Mouse (Mus musculus) ZHBTc4 (cell line): Measurements from ENCODE around the gene Birc5.

Experiments
- DNase-seq: peaks from one replicate; pipeline ENCODE4 v3.0.0-alpha.2; 2011; ENCODE audit warnings: low read depth, low spot score

Gene Birc5

GRCm38 (mm10) chr11:117886000-117886399 lies 36.9 kb downstream of the Birc5 start:
- DNase-seq: no peak

- DNase-seq: peak; percentile 89
These were observed 39.3 kb downstream of the Birc5 start for GRCm38 (mm10) chr11:117888168-117888852.

DNA sequence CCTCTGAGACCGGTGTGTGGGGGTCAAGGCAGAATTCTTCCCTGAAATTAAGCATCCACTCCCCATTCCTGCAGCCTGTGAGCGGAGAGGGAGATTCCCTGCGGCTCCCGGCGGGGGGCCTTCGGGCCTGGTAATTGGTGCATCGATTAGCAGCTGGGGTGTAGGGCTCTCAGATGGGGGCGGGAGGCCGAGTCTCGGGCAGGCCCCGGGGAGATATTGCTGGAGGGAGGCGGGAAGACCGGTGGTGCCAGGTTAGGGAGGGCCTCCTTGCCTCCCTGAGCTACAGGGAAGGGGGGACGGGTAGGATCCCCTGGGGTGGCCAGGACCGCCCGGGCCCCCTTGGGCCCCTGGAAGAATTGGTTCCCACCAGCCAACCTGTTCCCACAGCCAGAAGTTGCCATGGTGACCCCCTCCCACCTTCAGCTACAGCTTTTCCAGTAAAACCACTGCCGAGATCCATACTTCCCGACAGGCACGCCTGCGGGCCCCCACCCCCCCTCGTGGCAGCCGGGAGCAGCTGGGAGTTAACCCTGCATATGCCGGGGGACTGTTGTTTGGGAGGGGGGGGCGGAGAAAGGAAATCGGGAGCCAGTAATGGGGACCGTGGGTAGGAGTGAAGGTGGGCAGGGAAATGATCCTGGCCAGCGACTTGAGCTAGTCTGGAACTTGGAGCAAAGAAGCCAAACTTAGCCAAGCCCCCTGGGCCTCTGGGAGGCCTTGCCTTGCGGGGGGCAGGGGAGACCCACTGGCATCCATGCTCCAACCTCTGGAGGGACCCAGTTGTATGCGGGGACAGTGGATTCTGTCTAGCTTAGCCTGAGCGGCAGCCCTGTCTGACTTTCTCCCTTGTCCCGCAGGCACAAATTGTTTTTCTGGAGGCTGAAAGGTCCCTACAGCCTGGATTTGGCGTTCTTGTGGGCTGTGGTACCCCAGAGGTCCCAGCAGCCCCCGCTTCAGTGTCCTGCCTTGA lies 40.1 kb downstream of the Birc5 start:
- DNase-seq: peak; percentile 90

DNA sequence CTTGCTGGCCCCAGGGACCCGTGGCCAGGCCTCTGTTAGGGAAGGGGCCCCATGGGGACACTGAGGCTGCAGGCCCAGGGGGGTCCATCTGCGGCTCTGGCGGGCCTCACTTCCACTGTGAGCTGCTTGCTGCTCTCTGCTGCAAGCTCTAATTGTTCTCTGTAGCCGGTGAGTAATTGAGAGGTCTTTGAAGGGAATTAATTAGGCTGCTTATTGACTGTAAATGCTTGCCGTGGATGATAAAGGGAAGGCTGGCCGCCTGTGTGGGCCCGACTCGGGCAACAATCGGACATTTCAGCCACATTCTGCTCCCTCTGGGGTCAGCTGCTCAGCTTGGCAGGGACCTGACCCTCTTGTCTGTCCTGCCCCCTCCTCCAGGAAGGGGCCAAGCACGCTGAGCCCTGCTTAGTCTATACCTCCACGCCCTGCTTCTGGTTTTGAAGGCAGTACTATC lies 40.9 kb downstream of the Birc5 start:
- DNase-seq: no peak

GRCm38 (mm10) chr11:117890519-117891282 lies 41.6 kb downstream of the Birc5 start:
- DNase-seq: no peak

DNA sequence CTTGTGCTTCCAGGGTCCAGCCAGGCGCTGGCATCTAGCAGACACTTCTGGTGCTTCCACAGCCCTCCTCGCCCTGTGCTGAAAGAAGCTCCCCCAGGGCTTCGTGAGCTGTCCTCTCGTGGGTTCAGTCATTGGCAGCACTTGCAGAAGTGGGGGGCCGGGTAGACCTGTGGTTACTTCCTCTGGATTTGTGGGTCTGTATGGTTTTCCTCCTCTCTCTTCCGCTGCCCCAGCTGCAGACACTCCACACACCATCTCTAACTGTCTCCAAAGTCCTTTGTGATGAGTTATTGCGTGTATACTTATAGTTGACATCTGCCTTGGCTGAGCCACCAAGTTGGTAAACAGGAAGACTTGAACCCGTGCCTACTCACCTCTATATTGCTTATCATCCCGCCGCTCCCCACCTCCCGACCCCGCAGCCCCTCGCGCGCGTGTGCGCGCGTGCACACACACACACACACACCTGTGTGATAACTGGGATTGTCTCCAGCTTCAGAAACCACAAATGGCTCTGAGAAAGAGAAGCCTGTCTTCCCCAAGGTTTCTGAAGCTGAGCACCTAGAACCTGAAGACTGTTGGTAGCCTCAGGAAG lies 42.6 kb downstream of the Birc5 start:
- no peak for DNase-seq

DNA sequence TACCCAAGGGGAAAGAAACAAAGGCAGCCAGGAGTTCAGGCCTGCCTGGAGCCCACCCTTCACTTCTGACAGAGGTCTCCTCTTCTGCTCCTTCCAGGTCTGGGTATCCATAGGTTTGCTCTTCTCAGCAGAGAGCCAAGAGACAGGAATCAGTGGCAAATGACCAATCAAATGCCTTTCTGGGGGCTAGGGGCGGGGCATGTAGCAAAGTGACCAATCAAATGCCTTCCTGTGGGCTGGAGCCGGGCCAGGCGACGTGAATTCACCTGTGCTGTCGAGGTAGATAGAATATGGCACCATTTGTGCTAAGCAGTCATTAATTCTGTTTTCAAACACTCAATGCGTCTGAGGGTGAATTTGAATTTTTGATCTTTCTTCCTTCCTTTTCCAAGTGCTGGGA lies 43.1 kb downstream of the Birc5 start:
- DNase-seq: peak; percentile 88

GRCm38 (mm10) chr11:117894676-117895075 lies 45.6 kb downstream of the Birc5 start:
- DNase-seq: no peak

DNA sequence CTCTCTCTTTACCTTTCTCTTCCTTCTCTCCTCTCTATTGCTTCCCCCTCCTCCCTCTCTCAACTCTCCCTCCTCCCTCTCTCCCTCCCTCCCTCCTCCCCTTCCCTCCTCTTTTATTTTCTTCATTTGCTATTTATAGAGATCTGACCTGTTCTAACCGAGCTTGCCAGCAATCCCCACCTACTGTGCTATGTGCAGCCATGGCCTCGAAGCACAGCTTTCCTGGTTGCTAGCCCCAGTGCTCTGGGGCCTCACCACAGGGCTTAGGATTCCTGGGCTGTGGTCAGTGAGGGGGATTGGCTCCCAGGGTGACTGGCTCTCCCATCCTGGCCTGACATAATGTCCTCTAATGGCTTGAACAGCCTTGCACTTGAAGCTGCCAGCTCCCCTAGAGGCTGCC lies 47.5 kb downstream of the Birc5 start:
- DNase-seq: no peak

DNA sequence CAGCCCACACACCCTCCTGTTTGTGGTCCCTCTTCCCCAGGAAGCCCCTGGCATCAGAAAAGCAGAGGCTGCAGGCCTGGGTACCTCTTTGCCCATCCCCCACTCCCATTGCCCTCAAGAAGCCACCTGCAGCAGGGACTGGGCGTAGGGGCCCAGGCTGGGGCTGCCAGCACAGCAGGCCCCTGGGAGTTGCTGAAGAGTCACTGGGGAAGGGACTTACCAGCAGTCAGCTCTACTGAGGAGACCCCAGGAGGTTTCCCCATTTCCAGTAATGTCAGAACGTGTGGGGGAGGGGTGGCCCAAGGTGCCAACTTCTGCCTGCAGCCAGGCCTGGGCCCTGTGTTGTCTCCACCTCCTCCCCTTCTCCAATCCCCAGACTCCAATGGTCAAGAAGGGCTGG lies 53.2 kb downstream of the Birc5 start:
- DNase-seq: no peak

- no peak for DNase-seq
These were observed 55.4 kb downstream of the Birc5 start for GRCm38 (mm10) chr11:117904442-117904841.
